Mouse (Mus musculus): ENCODE measurements around the gene Mark3. TPM values are rescaled to one million over a fixed set of nuclear protein-coding genes. Genes with fewer than 3 reads are reported as not detected.

The Mark3 gene
- total and polyA plus RNA-seq, 3 experiments = 34.3 to 51.2 (median 40.2) TPM

DNA sequence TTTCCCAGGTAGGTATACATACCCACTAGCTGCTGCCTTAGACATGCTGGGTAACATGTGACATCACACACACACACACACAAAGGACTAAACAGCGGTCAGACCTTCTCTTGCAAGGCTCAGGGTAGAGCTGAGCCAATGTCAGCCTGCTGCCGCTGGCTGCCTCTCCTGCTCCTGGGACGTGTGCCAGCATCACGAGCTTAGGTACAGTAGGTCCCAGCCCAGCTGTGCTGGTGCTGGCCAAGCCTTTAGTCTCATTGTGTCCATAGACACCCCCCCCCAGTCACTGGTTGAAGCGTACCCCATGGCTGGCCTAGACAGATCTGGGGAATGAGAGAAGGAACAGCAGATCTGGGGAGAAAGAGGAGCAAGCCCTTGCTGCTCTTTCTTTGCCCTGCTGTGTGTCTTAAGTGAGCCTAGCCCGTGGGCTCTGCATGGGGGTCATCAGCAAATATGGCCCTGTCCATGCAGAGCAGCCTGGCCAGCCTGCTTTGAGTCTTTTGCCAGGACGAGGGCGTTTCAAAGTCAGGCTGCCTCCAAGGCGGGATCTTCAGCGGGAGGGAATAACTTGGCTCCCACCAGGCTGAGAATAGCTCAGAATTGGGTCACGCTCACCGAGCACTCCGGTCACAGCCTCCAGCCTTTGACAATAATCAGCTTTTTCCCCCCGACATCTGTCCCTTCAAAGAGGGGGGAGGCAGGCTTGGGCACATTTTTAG, 113.2 kb downstream of the Mark3 start:
- H3K27me3 ChIP-seq (replicated peaks) = no peaks in the 10 kb centered on the region
- H3K36me3 ChIP-seq (replicated peaks in 1 of 2; ENCODE audit: control insufficient read depth in 1 of 2, insufficient read depth in 1 of 2, low read length in 1 of 2) = peaks cover 18 to 35% of the 10 kb centered on the region in 2 experiments
- dilution Hi-C loops (cut with MboI; ENCODE audit: extremely low pct_ligation_motif_present, extremely low pct_unique_long_range_greater_than_20kb, low sequenced_read_pairs) = no loop called here
- no peak for DNase-seq (ENCODE audit: extremely low read depth)
- no peak overlapping the region for H3K9ac ChIP-seq (ENCODE audit: insufficient read depth, low read depth)
- H3K4me2 ChIP-seq (ENCODE audit: insufficient read depth, low read depth, poor library complexity, severe bottlenecking) = no peak overlapping the region
- H3K27ac ChIP-seq (ENCODE audit: insufficient read depth, low read depth) = no peak overlapping the region
- TF ChIP-seq TBP (conservative IDR thresholded peaks at IDR 0.05; ENCODE audit: low read depth, low read length) (no peak), MAX (IDR thresholded peaks at IDR 0.05; ENCODE audit: low read length) (no peak), CHD2 (IDR thresholded peaks at IDR 0.05; ENCODE audit: low read length) (no peak), UBTF (IDR thresholded peaks at IDR 0.05; ENCODE audit: low read depth, low read length) (no peak), POLR2AphosphoS2 (IDR thresholded peaks at IDR 0.05; ENCODE audit: low read depth, low read length) (no peak)
- in situ Hi-C loops (cut with MboI; ENCODE audit: low pct_ligation_motif_present, low pct_unique_long_range_greater_than_20kb, low sequenced_read_pairs) = no loop called here
- H3K9me3 ChIP-seq (replicated peaks; ENCODE audit: low read length) = no peaks in the 10 kb centered on the region
- no peak overlapping the region for H3K4me3 ChIP-seq (replicated peaks in 1 of 3; ENCODE audit: low read depth in 2 of 3, low read length in 2 of 3, poor library complexity in 1 of 3)
- peaks cover 0 to 16% of the 10 kb centered on the region in 2 experiments; a peak in 2 of 4 replicates for H3K4me1 ChIP-seq (ENCODE audit: control insufficient read depth in 1 of 2, insufficient read depth in 2 of 2)
- H3K79me2 ChIP-seq (replicated peaks; ENCODE audit: control insufficient read depth, extremely low read depth, insufficient read depth, poor library complexity, severe bottlenecking) = no peaks in the 10 kb centered on the region

DNA sequence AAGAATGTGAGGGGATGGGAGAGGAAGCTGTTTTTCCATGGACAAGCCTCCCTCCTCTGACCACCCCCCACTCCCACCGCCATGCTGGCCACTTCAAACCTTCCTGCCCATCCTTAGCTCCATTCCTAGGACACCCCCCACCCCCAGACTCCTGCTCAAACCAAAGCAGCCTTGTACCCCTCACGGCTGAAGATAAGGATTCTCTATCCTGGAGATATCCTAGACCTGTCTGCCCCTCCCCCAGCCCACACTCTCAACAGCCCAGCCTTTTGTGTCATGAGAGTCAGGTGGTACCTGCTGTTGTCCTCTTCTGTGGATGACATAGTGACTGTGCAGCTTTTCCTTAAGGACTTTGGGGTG, 113.7 kb downstream of the Mark3 start:
- Histone ChIP-seq H3K27ac (ENCODE audit: insufficient read depth, low read depth) (no peak overlapping the region), H3K4me3 (replicated peaks in 1 of 3; ENCODE audit: low read depth in 2 of 3, low read length in 2 of 3, poor library complexity in 1 of 3) (no peak overlapping the region), H3K9me3 (replicated peaks; ENCODE audit: low read length) (no peaks in the 10 kb centered on the region), H3K36me3 (replicated peaks in 1 of 2; ENCODE audit: control insufficient read depth in 1 of 2, insufficient read depth in 1 of 2, low read length in 1 of 2) (peaks cover 13 to 29% of the 10 kb centered on the region in 2 experiments), H3K9ac (ENCODE audit: insufficient read depth, low read depth) (no peak overlapping the region), H3K4me1 (ENCODE audit: control insufficient read depth in 1 of 2, insufficient read depth in 2 of 2) (peaks cover 0 to 19% of the 10 kb centered on the region in 2 experiments; a peak in 2 of 4 replicates), H3K4me2 (ENCODE audit: insufficient read depth, low read depth, poor library complexity, severe bottlenecking) (no peak overlapping the region), H3K79me2 (replicated peaks; ENCODE audit: control insufficient read depth, extremely low read depth, insufficient read depth, poor library complexity, severe bottlenecking) (no peaks in the 10 kb centered on the region), H3K27me3 (replicated peaks) (no peaks in the 10 kb centered on the region)
- dilution Hi-C loops (cut with MboI; ENCODE audit: extremely low pct_ligation_motif_present, extremely low pct_unique_long_range_greater_than_20kb, low sequenced_read_pairs) (no loop called here), in situ Hi-C loops (cut with MboI; ENCODE audit: low pct_ligation_motif_present, low pct_unique_long_range_greater_than_20kb, low sequenced_read_pairs) (no loop called here)
- no peak for DNase-seq (ENCODE audit: extremely low read depth)
- no peak for TF ChIP-seq KAT2A (IDR thresholded peaks at IDR 0.05; ENCODE audit: insufficient replicate concordance, low read length)
- no peak for TF ChIP-seq MAZ (IDR thresholded peaks at IDR 0.05; ENCODE audit: low read depth, low read length)
- no peak for TF ChIP-seq MEF2A (IDR thresholded peaks at IDR 0.05; ENCODE audit: borderline replicate concordance, low read depth, low read length)
- TF ChIP-seq JUN (IDR thresholded peaks at IDR 0.05; ENCODE audit: insufficient read depth, low read depth, low read length) = no peak
- TF ChIP-seq ZMIZ1 (IDR thresholded peaks at IDR 0.05; ENCODE audit: low read depth, low read length) = no peak
- TF ChIP-seq NRF1 (IDR thresholded peaks at IDR 0.05; ENCODE audit: low read depth, low read length) = no peak
- TF ChIP-seq NELFE (IDR thresholded peaks at IDR 0.05; ENCODE audit: low read depth, low read length) = no peak
- TF ChIP-seq ZNF384 (IDR thresholded peaks at IDR 0.05; ENCODE audit: low read depth, low read length) = no peak
- no peak for TF ChIP-seq RCOR1 (conservative IDR thresholded peaks at IDR 0.05; ENCODE audit: low read depth, low read length)
